Mouse (Mus musculus): Measurements from ENCODE around the gene 4930451I11Rik.

4930451I11Rik gene

DNA sequence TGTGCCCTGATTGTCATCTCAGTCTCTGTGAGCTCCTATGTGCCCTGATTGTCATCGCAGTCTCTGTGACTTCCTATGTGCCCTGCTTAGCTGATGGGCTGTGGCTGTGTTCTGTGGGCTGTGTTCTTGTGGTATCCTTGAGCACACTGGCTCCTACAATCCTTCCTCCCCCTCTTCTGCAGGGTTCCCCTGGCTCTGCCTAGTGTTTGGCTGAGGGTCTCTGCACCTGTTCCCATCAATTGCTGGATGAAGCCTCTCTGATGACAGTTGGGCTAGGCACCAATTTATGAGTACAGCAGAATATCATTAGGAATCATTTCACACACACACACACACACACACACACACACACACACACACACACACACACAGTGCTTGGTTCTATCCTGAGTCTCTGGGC, 1.9 kb upstream of the 4930451I11Rik start:
- no peak for DNase-seq (ENCODE audit: low spot score)

- no peak for DNase-seq (ENCODE audit: low spot score)
Observed at GRCm38 (mm10) chr7:126832036-126832598, 678 bp upstream of the 4930451I11Rik start.

DNA sequence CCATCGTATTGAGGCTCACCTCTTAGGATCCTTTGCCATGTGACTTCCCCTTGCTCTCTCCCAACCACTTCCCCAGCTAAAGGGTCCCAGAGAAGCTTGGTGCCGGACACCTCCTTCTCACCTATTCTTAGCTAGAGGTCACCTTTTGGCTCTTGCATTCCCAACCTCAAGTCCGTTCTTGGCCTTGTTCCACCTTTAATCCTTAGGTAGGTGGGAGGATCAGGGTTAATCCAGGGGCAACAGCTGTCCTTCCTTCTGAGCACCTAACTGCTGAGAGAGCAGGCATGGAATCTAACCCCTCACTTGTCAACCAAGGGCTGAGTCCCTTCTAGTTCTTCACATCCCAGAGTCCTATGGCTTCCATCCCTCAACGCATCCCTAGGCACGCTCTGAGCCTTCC, 5.5 kb downstream of the 4930451I11Rik start:
- DNase-seq (ENCODE audit: low spot score): no peak

GRCm38 (mm10) chr7:126825403-126825802, 6.0 kb downstream of the 4930451I11Rik start:
- DNase-seq (ENCODE audit: low spot score): no peak

- DNase-seq (ENCODE audit: low spot score): no peak
Observed at GRCm38 (mm10) chr7:126823940-126824339, 7.5 kb downstream of the 4930451I11Rik start.

GRCm38 (mm10) chr7:126823202-126823711, 8.2 kb downstream of the 4930451I11Rik start:
- DNase-seq (ENCODE audit: low spot score): no peak

DNA sequence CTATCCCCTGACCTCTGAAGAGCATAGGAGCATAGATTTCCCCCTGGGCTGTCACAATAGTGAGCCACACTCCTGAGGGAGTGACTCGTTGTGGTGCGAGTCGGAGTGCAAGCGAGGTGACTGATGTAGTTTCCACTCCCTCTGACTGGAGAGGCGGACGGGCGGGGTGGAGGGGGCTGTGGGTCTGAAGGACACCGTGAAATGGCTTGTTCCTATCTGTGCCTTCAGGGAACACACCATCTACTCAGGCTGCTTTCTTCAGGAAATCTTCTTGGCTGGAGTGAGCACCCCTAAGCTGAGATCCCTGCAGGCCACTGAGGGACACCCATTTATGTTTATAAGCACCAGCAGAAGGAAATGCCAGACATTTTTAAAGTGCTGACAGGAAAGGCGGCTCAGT, 8.7 kb downstream of the 4930451I11Rik start:
- DNase-seq (ENCODE audit: low spot score): no peak

DNA sequence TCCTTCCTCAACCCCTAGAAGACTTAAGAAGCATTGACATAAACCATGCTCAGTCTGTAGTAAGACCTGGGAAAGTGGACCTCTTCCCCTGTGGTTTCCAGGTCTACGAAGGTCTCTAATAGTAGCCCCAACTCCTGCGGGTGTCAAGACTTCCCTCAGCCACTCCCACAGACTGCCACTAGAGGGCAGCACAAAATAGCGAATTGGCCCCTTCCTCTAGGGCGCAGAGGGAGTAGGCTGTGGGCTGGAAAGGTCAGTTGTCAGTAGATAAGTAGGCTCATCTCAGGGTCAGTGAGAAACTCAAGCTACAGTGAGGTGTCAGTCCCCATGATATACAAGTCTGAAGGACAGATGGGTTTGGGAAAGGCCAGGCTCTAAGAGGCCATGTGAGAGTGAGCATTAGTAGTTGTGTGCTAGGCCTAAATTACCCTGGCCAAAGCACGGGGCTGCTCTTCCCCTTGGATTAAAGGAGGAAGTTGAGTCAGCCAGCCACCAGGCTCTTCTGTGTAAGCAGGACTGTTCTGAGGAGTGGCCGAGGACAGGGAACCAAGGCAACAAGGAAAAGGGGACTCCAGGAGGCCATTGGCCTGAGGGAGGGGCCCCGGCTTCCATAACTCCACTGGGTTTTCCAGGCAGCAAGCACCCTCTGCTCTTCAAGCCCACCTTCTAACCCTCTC, 9.5 kb downstream of the 4930451I11Rik start:
- DNase-seq (ENCODE audit: low spot score): peak; percentile 70

- no peak for DNase-seq (ENCODE audit: low spot score)
Observed at GRCm38 (mm10) chr7:126818818-126819217, 12.6 kb downstream of the 4930451I11Rik start.

- no peak for DNase-seq (ENCODE audit: low spot score)
Observed at GRCm38 (mm10) chr7:126817595-126817994, 13.8 kb downstream of the 4930451I11Rik start.

DNA sequence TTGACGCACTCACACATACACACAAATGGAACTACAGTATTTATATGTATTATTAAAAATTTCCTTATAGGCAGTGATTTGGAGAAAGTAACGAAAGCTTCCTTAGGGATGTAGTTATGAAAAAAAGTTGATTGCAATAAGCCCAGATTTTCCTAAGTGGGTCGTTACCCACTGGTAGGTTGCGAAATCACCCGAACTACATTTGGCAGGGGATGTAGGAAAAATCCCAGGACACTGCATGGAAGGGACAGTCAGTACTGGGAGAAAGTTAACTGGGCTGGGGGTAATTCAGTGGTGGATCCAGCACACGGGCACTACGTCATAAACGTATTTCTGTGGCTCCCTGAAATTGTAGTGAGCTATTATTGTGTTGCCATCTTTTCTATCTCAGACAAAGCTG, 14.9 kb downstream of the 4930451I11Rik start:
- DNase-seq (ENCODE audit: low spot score): no peak

DNA sequence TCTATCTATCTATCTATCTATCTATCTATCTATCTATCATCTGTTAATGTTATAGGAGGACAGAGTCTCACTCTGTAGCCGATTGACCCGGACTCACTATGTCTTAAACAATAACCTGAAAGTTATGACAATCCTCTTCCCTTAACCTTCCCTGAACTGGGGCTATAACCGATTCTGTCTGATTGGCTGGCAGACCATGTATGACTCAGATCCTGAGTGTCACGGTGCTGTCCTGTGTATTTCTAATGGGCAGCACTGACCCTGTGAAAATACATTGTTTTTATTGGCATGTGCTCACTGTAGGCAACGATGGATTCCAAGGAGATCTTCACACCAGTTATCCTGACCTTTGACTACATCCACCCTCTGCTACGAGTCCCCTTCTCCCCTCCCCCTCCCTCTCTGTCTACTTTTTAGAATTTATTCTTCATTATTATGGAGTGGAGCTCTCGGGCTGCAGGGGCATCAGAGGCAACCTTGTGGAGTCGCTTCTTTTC, 15.7 kb downstream of the 4930451I11Rik start:
- no peak for DNase-seq (ENCODE audit: low spot score)

- DNase-seq (ENCODE audit: low spot score): no peak
Observed at GRCm38 (mm10) chr7:126809723-126810369, 21.6 kb downstream of the 4930451I11Rik start.

DNA sequence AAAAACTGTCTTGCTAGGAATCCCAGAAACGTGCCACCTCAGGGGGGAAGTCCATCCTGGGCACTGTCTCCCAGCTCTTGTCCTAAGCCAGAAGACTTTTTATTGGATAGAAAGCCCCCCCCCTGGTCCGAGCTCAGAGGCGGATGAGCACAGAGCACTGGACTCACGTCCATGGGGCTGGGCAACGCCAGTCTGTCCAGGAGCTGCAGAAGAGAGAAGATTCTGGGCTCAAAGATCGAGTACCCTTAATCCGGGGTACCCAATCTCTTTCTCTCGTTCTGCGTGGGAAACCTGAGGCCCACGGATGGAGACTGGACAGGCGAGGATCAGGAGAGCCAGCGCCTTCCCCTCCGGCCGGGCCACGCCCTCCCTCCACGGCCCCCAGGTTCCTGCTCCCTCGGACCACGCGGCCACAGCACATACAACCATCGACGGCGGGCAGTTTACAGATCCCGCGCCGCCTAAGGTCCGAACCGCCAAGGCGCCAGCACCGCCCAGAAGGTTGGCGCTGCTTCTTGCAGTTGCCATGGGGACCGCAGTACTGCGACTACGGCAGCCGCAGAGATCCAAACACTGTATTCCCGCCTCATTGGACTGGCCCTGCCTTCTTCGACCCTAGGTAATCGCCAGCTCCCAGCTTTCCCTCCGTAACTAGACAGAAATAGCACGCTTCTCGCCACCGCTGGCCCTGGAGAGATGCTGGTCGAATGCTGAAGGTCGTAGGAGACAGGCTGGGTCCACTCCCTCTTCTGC, 22.6 kb downstream of the 4930451I11Rik start:
- peak; percentile 73 for DNase-seq (ENCODE audit: low spot score)

DNA sequence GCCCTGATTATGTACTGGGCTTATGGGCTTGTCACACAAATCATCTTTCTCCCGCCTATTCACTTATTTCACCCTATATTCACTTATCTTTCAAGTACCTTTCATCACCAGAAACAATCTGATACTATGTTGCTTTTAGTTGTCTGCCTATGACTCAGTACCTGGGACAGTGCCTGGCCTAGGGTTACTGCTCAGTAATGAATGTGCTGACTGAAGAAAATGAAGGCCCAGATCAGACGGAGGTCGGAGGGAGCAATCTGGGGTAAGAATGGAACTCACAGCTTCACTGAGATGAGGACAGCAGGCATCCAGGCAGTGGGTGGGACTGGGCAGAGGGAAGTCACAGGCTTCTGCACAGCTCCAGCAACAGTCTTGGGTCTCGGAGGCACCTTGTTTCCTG, 24.0 kb downstream of the 4930451I11Rik start:
- no peak for DNase-seq (ENCODE audit: low spot score)

DNA sequence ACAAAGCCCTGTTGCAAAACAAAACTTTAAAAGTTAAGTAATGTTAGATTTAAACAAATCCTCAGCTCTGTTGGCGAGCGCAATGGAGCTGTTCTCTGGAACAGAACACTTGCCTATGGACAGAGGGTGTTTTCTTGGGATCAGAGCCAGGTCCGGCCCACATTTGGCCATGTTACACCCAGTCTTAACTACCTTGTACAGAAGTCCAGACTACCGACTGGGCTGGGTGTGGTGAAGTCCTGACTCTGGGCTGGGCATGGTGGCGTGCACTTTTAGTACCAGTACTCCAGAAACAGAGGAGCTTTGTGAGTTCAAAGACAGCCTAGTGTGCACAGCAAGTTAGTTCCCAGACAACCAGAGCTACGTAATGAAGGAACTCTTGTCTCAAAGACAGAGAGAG, 24.5 kb downstream of the 4930451I11Rik start:
- no peak for DNase-seq (ENCODE audit: low spot score)

GRCm38 (mm10) chr7:126803751-126804150, 27.7 kb downstream of the 4930451I11Rik start:
- DNase-seq (ENCODE audit: low spot score): no peak

DNA sequence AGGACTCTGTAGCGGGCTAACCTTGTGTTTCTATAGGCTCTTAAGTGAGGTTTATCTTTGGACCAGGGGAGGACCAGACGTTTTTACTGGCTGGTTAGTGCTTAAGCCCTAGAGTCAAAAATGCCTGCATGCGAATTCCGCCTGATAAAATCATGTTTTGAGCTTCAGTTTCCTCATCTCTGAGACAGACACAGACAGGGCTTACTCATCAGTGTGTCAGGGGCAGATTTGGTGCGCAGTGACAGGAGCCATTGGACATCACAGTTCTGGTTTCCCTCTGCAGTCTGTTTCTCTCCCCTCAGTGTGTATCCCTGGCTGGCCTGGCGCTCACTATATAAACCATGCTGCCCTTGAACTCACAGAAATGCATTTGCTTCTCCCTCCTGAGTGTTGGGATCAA, 28.3 kb downstream of the 4930451I11Rik start:
- DNase-seq (ENCODE audit: low spot score): no peak

- DNase-seq (ENCODE audit: low spot score): no peak
Observed at GRCm38 (mm10) chr7:126802134-126802889, 29.1 kb downstream of the 4930451I11Rik start.

- no peak for DNase-seq (ENCODE audit: low spot score)
Observed at GRCm38 (mm10) chr7:126801057-126801422, 30.4 kb downstream of the 4930451I11Rik start.

GRCm38 (mm10) chr7:126800269-126801056, 31.0 kb downstream of the 4930451I11Rik start:
- DNase-seq (ENCODE audit: low spot score): no peak
